Mouse (Mus musculus) macrophage (primary cell): ENCODE results near the gene Ppp1r13b. TPM values are rescaled to one million over a fixed set of nuclear protein-coding genes. Genes with fewer than 3 reads are reported as not detected.

Source experiments
- H3K27ac ChIP-seq: fragments of 350-480 bp; formaldehyde crosslinking; 2 replicates; pipeline ENCODE4 v1.9.0; 2021
- H3K36me3 ChIP-seq: fragments of 350-480 bp; formaldehyde crosslinking; 2 replicates; pipeline ENCODE4 v1.9.0; 2021; ENCODE audit errors: inconsistent target
- H3K4me3 ChIP-seq: fragments of 350-480 bp; formaldehyde crosslinking; 2 replicates; pipeline ENCODE4 v1.9.0; 2021; ENCODE audit errors: inconsistent target
- H3K79me2 ChIP-seq: fragments of 350-480 bp; formaldehyde crosslinking; 2 replicates; pipeline ENCODE4 v1.9.0; 2021; ENCODE audit errors: inconsistent target
- WGBS: methylation state at CpG from one replicate; pipeline ENCODE4 v1.1.7; 2026; ENCODE audit warnings: inconsistent platforms; ENCODE audit not compliant: missing documents; 5-methylcytosine and 5-hydroxymethylcytosine counted together
- polyA plus RNA-seq: library from polyadenylated mRNA; stranded (reverse); fragments of 250-400 nt; gene quantifications from 3 replicates; pipeline ENCODE4 v1.2.4, GENCODE M21; 2018; ENCODE audit warnings: inconsistent platforms

Ppp1r13b gene
- polyA plus RNA-seq, 1 experiment from 2014 or later = 11.1 TPM

DNA sequence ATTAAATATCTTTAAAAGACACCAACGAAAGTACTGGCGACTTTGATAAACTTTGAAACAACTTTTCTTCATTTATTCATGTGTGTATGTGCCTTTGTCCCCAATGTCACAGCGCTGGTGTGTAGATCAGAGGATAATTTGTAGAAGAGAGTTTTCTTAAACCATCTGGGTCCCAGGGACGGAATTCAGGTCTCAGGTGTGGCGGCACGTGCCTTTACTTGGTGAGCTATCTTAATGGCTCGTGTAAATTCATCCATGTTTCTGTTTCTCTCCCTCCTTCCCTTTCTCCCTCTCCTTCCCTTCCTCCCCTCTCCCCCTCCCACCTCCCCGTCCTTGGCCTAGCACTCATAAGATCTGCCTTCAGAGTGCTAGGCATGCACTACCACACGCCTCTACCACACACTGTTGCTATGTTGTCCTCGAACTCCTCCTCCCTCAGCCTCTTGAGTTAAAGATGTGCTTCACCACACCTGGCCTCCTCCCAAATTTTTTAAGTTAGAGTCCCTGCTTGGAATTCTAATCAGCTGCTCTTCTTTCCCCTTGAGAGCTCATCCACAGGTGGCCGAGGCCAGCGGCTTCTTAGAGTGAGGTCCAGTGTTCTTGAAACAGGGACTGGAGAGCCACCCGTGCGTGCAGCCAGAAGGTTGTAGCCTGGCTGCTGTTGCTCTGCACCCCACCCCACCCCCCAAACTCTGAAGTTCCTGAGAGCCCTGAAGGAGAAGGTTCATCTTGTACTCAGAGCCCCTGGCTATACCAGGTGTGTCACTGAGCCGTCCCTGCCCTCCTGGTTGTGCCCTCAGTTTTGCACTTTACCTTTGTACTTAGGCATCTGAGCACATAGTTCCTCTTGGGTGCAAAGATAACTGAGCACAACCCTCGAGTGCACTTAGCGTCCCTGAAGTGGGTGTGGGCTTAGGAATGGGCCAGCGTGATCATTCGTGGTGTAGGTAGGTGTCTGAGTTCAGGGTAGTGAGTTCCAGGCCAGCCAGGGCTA lies 92.8 kb downstream of the Ppp1r13b start:
- peak overlapping the region; percentile 48 for H3K4me3 ChIP-seq
- H3K79me2 ChIP-seq = peaks cover 43% of the 10 kb centered on the region; the same call in 1 of the 2 replicates
- 0 out of 2 replicates have a peak overlapping the region, but pooled peaks have one; percentile 5 for H3K27ac ChIP-seq
- no peaks in the 10 kb centered on the region for H3K36me3 ChIP-seq
- 52% methylated on average over 18 of the region's 19 CpGs for WGBS

DNA sequence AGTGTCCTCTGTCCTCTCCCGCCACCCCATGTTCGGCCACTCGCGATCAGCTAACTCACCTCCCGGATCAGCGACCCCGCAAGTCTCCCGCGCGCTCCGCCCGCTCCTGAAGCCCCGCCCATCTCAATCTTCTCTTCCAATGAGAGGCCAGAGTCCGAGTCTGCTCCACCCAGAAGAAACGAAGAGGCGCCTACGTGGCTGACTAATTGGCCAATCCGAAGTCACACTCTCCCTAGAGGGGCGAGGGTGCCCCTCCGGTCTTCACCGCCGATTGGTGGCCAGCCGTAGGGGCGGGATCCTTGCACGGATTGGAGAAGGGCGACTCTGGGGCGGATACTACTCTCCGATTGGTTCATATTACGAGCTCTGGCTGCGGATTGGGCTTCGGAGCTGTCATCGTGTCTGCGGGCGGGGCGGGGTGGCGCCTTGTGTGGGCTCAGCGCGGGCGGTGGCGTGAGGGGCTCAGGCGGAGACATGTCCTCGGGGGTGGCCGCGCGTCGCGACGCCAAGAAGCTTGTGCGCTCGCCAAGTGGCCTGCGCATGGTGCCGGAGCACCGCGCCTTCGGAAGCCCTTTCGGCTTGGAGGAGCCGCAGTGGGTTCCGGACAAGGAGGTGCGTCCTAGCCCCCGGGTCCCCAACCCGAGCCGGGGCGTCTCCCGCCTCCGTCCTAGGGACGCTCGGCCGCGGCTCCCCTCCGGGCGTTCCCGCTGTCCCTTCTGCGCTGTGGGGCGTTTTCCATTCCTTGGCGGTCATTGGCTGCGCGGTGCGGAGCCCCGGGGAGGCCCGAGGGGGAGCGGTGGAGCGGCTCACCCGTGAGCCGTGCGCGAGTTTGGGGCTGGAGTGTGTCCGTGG lies 93.9 kb downstream of the Ppp1r13b start, which contains the start of the genes Xrcc3 and Zfyve21:
TSS of gene Xrcc3 (minus strand) at position 108 of the 852 bp plus-strand sequence.
TSS of gene Zfyve21 (plus strand) at position 405 of the 852 bp plus-strand sequence.
- Histone ChIP-seq H3K36me3 (no peaks in the 10 kb centered on the region), H3K4me3 (peak within 1 kb of the TSS; percentile 87), H3K79me2 (peaks cover 33% of the 10 kb centered on the region; the same call in 1 of the 2 replicates), H3K27ac (peak within 1 kb of the TSS; percentile 25)
- WGBS = under 1% methylated on average over 87 of the region's 87 CpGs

DNA sequence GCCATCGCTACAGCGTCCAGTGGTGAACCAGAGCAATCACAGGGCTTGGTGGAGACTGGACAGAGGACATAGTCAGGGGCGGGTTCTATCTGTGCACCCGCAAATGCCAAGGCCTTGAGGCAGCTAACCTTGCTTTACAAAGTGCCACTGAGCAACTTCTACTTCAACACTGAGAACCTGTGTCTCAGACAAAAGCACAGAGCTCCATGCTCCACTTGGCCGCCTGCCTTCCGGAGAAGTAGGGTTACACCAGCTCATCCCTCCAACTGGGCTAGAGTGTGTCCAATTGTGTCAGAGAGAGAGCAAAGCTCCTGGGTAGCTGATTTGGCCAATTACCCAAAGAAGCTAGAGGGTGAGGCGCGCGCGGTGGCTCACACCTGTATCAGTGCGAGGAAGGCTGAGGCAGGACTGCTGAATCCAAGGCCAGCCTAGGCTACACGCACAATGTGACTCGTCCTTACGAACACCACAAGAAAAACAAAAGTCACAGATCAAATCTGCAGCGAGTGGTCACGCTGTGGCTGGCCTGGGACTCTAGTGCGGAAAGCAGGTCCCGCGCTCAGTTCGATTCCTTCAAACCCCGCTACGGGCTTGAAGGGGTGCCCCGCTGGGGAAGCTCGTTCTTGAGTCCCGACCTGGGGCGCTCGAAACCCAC lies 94.7 kb downstream of the Ppp1r13b start:
- peaks cover 25% of the 10 kb centered on the region; the same call in 1 of the 2 replicates for H3K79me2 ChIP-seq
- no peaks in the 10 kb centered on the region for H3K36me3 ChIP-seq
- 8% methylated on average over 27 of the region's 27 CpGs for WGBS
- H3K4me3 ChIP-seq = peak overlapping the region; percentile 87
- peak overlapping the region; percentile 25 for H3K27ac ChIP-seq

DNA sequence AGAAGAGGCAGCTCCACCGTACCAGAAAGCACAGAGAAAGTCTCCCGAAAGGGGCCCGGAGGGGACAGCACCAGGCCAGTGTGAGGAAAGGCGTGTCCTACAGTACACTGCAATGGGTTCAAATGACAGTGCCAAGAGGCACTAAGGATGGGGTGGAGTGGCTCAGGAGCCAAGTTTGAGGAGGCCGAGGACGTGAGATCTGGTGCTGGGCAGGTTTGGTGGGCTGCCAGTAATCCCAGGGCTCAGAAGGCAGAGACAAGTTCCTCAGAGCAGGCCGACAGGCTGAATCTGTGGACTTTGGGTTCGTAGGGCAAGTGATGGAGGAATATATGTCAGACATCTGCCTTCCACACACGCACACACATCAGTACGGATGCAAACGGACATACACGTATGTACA lies 95.3 kb downstream of the Ppp1r13b start:
- WGBS = 81% methylated on average over 12 of the region's 12 CpGs

DNA sequence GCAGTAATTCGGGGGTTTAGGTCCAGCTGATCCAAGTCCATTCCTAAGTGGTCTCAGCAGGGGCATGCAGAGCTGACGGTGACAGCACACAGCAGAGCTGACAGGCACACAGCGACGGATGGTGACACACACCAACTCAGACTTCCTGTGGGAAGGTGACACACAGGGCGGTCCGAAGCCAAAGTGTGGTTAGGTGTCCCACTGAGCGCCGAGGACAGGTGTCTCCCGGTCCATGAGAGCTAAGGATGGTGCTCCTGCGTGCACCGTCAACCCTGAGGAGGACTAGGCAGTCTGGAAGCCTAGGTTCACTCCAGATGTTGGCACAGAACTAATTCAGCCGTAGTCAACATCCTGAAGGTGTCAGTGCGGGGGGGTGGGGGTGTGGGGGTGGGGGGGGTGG lies 95.8 kb downstream of the Ppp1r13b start:
- Histone ChIP-seq H3K79me2 (peaks cover 16% of the 10 kb centered on the region; the same call in 1 of the 2 replicates), H3K27ac (no peak overlapping the region), H3K36me3 (peaks cover 8% of the 10 kb centered on the region; the same call in 1 of the 2 replicates), H3K4me3 (no peak overlapping the region)
- WGBS = 97% methylated on average over 7 of the region's 13 CpGs

More for the DNA sequence above, 95.3 kb downstream of the Ppp1r13b start:
- peaks cover 4% of the 10 kb centered on the region; the same call in 1 of the 2 replicates for H3K36me3 ChIP-seq
- H3K27ac ChIP-seq = no peak overlapping the region
- H3K4me3 ChIP-seq = peak overlapping the region; percentile 87; the same call in 1 of the 2 replicates
- peaks cover 19% of the 10 kb centered on the region; the same call in 1 of the 2 replicates for H3K79me2 ChIP-seq

DNA sequence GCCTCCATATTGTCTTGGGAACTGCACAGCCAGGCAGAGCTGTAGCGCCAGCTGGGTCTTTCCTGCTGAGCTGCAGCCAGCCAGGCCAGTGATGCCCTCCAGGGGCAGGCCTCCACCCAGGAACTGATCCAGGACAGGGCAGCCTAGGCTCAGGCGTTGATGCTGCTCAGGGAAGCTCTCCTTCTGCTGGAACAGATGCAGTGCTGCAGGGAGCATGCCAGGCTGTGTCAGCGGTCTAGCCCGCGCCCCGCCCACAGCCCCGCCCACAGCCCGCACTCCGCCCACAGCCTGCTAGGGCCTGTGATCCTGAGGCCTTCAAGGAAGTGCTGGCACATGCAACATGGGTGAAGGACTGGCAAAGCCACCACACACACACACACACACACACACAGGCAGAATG lies 98.1 kb downstream of the Ppp1r13b start:
- Histone ChIP-seq H3K4me3 (no peak overlapping the region), H3K27ac (no peak overlapping the region), H3K36me3 (peaks cover 25% of the 10 kb centered on the region; the same call in 1 of the 2 replicates), H3K79me2 (peaks cover 3% of the 10 kb centered on the region; the same call in 1 of the 2 replicates)
- 10% methylated on average over 9 of the region's 9 CpGs for WGBS

DNA sequence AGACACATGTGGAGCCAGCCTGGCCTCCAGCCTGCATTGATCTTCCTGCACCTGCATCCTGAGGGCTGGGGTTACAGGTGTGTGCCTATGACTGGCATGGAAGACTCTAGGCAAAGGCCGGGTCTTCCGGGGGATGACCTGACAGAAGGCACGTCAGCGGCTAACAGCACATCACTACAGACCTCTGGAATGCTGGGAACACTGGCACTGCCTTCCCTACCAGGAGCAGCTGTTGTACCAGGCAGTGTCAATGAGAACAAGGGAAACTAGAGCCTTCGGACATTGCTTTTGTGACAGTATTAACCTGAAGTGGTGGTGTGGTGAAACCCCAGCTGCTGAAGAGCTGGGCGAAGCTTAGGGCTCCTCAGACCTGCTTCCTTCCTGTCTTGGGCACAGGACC lies 99.1 kb downstream of the Ppp1r13b start:
- H3K36me3 ChIP-seq = peaks cover 27% of the 10 kb centered on the region; the same call in 1 of the 2 replicates
- WGBS = 88% methylated on average over 6 of the region's 6 CpGs

DNA sequence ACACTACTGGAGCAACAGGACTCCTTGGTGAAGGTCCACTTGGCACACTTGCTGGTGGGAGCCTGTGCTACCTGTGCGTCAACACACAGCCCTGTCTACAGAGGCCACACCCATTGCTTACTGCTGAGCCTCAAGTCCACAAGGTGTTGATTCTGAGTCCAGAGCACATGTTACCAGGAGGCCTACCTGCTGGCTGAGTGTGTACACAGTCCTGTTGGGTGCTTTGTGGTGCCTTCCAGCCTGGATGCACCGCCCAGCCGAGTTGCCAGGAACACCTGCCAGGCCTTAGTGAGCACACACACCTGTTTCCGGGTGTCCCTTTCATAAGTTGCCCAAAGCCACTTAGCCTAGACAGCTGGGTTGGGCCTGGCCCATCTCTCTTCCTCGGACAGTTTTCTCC lies 104.4 kb downstream of the Ppp1r13b start:
- H3K27ac ChIP-seq = no peak overlapping the region
- H3K4me3 ChIP-seq = no peak overlapping the region
- H3K79me2 ChIP-seq = no peaks in the 10 kb centered on the region; the same call in 1 of the 2 replicates
- peaks cover 77% of the 10 kb centered on the region for H3K36me3 ChIP-seq
- WGBS = 85% methylated on average over 5 of the region's 5 CpGs

More for the DNA sequence above, 99.1 kb downstream of the Ppp1r13b start:
- Histone ChIP-seq H3K4me3 (no peak overlapping the region), H3K27ac (no peak overlapping the region), H3K79me2 (no peaks in the 10 kb centered on the region)

DNA sequence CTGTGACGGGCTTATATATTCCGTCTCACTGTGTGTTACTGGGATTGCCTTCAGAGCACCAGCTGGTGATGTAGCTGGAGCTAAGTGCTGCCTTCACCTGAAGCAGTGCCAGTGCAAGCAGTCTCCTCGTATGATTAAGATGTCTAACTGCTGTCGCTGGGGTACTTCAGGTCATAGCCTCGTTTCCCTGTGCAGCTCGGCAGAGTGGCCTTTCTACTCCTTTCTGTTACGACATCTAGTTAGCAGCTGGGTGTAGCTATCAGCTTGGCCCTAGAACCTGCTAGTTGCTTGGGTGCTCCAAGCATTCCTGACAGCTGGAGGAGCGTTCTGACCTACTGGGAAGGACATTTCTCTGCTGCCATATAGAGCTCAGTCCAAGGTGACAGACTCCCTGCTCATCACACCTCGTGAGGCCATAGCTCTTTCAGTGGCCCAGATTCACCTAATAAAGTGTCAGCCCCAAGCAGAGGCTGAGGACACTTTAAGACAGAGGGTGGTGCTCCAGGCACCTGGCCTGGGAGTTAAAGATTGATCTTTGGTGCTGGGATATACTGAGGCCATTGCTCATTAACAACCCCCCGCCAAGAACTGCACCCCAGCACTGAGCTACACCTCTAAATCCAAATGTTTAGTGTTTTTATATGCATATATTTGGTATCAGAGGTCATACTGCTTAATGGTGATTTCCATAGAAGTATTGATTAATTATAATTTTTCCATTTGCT lies 107.3 kb downstream of the Ppp1r13b start:
- Histone ChIP-seq H3K36me3 (peaks cover 77% of the 10 kb centered on the region), H3K79me2 (no peaks in the 10 kb centered on the region; the same call in 1 of the 2 replicates), H3K4me3 (no peak overlapping the region), H3K27ac (no peak overlapping the region)
- WGBS = 91% methylated on average over 10 of the region's 10 CpGs

DNA sequence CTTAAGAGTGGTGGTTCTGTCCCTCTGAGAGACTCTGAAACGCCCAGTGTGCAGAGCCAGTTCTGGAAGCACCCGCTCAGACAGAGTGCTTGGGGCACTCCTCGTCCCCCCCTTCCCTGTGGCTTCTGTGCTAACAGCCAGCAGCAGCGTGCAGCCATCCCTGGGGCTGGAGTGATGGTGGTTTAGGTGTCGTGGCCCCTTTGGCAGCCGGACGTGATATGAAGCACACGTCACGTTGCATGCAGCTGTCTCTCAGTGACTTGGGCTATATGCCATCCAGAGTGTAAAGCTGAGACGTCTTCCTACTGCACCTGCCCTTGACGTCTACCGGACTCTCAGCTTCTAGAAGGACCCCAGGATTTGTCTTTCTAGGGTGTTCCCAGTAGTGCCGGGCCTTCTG lies 109.4 kb downstream of the Ppp1r13b start:
- peaks cover 82% of the 10 kb centered on the region for H3K36me3 ChIP-seq
- H3K4me3 ChIP-seq = no peak overlapping the region
- no peaks in the 10 kb centered on the region; the same call in 1 of the 2 replicates for H3K79me2 ChIP-seq
- H3K27ac ChIP-seq = no peak overlapping the region
- WGBS = 94% methylated on average over 13 of the region's 13 CpGs

DNA sequence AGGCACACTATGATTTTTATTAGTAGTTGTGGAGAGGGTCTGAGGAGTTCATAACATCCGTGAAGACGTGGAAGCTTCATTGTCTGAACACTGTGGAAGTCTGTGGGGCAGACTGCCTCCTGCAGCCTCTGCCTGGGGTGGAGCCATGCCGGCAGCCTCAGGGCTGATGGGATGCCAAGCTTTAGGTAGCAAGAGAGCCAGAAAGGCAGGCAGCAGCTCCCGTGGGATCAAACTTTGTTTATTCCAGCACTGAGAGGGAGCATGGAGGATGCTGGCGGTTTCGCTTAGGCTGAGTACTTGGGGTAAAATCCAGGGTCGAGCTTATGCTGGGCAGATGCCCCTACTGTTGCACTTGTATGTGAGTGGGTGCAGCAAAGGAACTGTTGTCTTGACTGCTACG lies 110.7 kb downstream of the Ppp1r13b start:
- Histone ChIP-seq H3K4me3 (no peak overlapping the region), H3K27ac (no peak overlapping the region), H3K79me2 (no peaks in the 10 kb centered on the region; the same call in 1 of the 2 replicates), H3K36me3 (peaks cover 81% of the 10 kb centered on the region)
- WGBS = 93% methylated on average over 8 of the region's 8 CpGs

DNA sequence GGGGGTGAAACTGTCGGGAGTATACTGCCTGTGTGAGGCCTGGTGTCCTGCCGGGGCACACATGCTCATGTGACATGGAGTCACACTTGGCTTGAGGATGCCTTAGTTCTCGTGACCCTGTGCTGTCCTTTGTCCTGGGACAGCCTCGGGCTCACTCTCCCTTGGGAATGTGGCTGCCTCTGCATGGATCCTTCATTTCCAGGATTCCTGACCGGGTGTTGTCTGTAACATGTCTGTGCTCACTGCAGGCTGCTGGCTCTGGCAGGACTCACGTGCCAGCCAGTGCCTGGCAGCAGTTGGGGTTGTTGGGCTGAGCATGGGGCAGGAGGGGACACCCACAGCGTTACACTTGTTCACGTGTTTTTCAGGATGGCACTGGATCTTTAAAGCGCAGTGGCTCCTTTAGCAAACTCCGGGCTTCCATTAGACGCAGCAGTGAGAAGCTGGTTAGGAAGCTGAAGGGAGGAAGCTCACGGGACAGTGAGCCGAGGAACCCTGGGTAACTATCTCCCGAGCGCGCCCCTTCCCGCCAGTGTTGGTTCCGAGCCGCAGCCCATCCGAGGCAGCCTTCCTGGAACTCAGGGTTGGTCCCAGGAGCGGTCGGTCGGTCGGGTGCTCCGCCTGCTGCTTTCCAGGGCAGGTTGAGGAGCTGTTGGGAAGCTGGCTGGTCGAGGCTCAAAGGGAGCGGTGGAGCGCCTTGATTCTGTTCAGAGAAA lies 112.6 kb downstream of the Ppp1r13b start:
- no peak overlapping the region for H3K27ac ChIP-seq
- 96% methylated on average over 28 of the region's 28 CpGs for WGBS

More for the DNA sequence above, 112.6 kb downstream of the Ppp1r13b start:
- no peak overlapping the region for H3K4me3 ChIP-seq
- no peaks in the 10 kb centered on the region; the same call in 1 of the 2 replicates for H3K79me2 ChIP-seq
- peaks cover 79% of the 10 kb centered on the region for H3K36me3 ChIP-seq
